Mouse (Mus musculus) limb, embryonic 13.5 days (tissue): ENCODE measurements at regions not wholly inside any gene's neighbourhood (a gene's known extent, or its start where the extent isn't known, plus 50 kb on each side); places are given as distances from the start of the nearest gene placed in this dataset.

Experiments
- ATAC-seq: fragments of 200-750 bp; cut with Nextera tagmentation; 2 replicates; pipeline ENCODE4 v1.8.0; 2017; ENCODE audit warnings: low read depth, moderate number of reproducible peaks, moderate TSS enrichment; ENCODE audit not compliant: low FRiP score
- H3K27ac ChIP-seq: fragments of 300-500 bp; sonication (generic); 2 replicates; pipeline ENCODE4 v1.5.1; 2015; ENCODE audit warnings: inconsistent platforms, mild to moderate bottlenecking, moderate library complexity
- H3K27me3 ChIP-seq: fragments of 300-500 bp; sonication (generic); 2 replicates; pipeline ENCODE4 v1.6.1; 2015; ENCODE audit warnings: mild to moderate bottlenecking, inconsistent platforms
- H3K36me3 ChIP-seq: fragments of 300-500 bp; sonication (generic); 2 replicates; pipeline ENCODE4 v1.6.1; 2015; ENCODE audit warnings: inconsistent platforms, mild to moderate bottlenecking, moderate library complexity
- H3K4me1 ChIP-seq: fragments of 300-500 bp; sonication (generic); 2 replicates; pipeline ENCODE4 v1.6.1; 2015; ENCODE audit warnings: inconsistent platforms
- H3K4me2 ChIP-seq: fragments of 300-500 bp; sonication (generic); replicated peaks from 2 replicates; pipeline ENCODE4 v1.6.1; 2015; ENCODE audit warnings: inconsistent platforms, mild to moderate bottlenecking, moderate library complexity
- H3K4me3 ChIP-seq: fragments of 300-500 bp; sonication (generic); 2 replicates; pipeline ENCODE4 v1.5.1; 2015; ENCODE audit warnings: moderate library complexity, mild to moderate bottlenecking, inconsistent platforms
- H3K9ac ChIP-seq: fragments of 300-500 bp; sonication (generic); 2 replicates; pipeline ENCODE4 v1.6.1; 2015; ENCODE audit warnings: mild to moderate bottlenecking, inconsistent platforms
- H3K9me3 ChIP-seq: fragments of 300-500 bp; sonication (generic); 2 replicates; pipeline ENCODE4 v1.6.1; 2016; ENCODE audit warnings: inconsistent platforms
- WGBS: fragments of 180-500 bp; shearing (Covaris S2); methylation state at CpG from one replicate; pipeline ENCODE4 v1.1.7; 2015; 5-methylcytosine and 5-hydroxymethylcytosine counted together

DNA sequence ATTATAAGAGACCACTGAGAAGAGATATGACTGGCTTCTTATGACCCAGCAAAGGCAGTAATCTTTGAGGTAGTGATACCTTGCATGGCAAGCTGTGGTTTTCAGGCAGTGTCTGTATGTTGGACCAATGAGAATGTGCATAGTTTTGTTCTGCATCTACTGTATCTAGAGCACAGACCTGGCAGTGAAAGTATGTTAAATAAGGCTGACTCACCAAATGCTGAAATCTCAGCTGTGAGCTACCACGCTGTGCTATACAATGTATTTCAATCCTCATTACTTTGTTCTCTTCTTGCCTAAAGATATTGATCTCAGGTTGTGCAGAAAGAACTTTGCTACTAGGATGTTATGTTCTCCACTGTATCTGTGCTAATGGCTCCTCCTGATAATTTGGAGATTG, 83.9 kb upstream of the Zfp827 start:
- 92% methylated on average over 1 of the region's 1 CpGs for WGBS
- no peak overlapping the region for H3K4me2 ChIP-seq
- no peaks in the 10 kb centered on the region for H3K36me3 ChIP-seq
- H3K27me3 ChIP-seq, result no peaks in the 10 kb centered on the region
- ATAC-seq, result no peak
- H3K27ac ChIP-seq, result no peak overlapping the region
- H3K9me3 ChIP-seq, result no peaks in the 10 kb centered on the region
- H3K4me3 ChIP-seq, result no peak overlapping the region
- no peak overlapping the region for H3K9ac ChIP-seq
- H3K4me1 ChIP-seq, result no peaks in the 10 kb centered on the region

DNA sequence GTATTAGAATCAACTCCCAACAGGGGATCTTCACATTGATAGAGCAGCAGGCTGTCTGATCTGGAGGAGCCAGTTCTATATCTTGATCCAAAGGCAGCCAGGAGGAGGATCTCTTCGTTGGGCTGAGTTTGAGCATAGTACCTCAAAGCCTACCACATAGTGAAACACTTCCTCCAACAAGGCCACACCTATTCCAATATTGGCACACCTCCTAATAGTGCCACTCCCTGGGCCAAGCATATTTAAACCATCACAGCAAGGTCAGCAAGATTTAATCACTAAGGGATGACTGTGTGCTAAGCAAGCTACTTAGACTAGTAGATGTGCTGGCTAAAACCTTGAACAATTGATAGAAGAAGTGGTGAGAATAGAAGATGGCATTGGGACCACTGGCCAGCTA, 82.6 kb upstream of the Zfp827 start:
- ATAC-seq, result no peak
- 48% methylated on average over 1 of the region's 1 CpGs for WGBS

DNA sequence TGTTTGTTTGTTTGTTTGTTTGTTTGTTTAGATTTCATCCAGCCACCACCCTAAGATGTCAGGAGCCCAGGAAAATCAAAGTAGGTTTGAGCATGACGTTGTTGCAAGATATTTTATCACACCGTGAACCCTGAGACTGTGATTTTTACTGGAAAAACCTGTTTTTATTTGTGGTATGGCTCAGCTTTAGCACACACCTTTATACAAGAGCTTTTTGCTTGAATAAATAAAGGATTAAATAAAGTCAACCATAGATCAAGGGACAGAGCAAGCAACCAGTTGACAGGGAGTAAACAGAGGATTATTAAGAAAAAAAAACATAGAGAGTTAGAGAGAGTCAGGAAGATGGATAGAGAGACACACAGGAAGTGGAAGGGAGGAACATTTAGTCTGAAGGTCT, 82.2 kb upstream of the Zfp827 start:
- no peak for ATAC-seq
- H3K27ac ChIP-seq, result no peak overlapping the region
- H3K36me3 ChIP-seq, result no peaks in the 10 kb centered on the region
- no peaks in the 10 kb centered on the region for H3K4me1 ChIP-seq
- H3K4me3 ChIP-seq, result no peak overlapping the region
- H3K4me2 ChIP-seq, result no peak overlapping the region
- H3K9ac ChIP-seq, result no peak overlapping the region
- no peaks in the 10 kb centered on the region for H3K9me3 ChIP-seq
- 72% methylated on average over 2 of the region's 2 CpGs for WGBS
- no peaks in the 10 kb centered on the region for H3K27me3 ChIP-seq

More for the DNA sequence above, 82.6 kb upstream of the Zfp827 start:
- Histone ChIP-seq H3K27me3 (no peaks in the 10 kb centered on the region), H3K4me2 (no peak overlapping the region), H3K4me3 (no peak overlapping the region), H3K36me3 (no peaks in the 10 kb centered on the region), H3K4me1 (no peaks in the 10 kb centered on the region), H3K9me3 (no peaks in the 10 kb centered on the region), H3K9ac (no peak overlapping the region), H3K27ac (no peak overlapping the region)

DNA sequence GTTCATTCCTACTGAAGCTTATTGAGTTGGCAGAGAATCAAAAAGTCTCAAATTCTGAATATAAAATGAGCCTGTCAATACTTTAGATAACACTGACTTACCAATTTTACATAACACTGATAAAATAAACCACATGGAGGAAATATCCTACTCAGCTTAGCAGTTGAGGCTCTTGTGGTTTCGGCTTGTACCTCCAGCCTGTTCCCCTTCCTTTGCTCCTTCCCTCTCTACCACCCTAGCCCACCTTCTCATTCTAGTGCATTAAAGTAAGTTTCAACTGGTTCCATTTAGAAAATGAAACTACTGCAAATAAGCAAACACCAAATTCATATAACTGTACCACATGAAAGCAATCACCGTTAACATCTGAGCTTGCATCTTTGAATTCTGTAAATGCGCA, 53.2 kb upstream of the Zfp827 start:
- WGBS, result 83% methylated on average over 3 of the region's 3 CpGs
- peaks cover 14% of the 10 kb centered on the region for H3K4me1 ChIP-seq
- ATAC-seq, result no peak
- no peak overlapping the region for H3K4me3 ChIP-seq
- no peak overlapping the region for H3K9ac ChIP-seq
- H3K27me3 ChIP-seq, result no peaks in the 10 kb centered on the region
- H3K4me2 ChIP-seq, result no peak overlapping the region
- no peak overlapping the region for H3K27ac ChIP-seq
- H3K36me3 ChIP-seq, result no peaks in the 10 kb centered on the region
- H3K9me3 ChIP-seq, result no peaks in the 10 kb centered on the region
